Mouse (Mus musculus) layer of hippocampus, postnatal 14 days (tissue): Measurements from ENCODE around the gene Crip2. TPM values are rescaled to one million over a fixed set of nuclear protein-coding genes. Genes with fewer than 3 reads are reported as not detected.
A peak's percentile ranks its signal among the peaks of the same experiment; 100 is the strongest.

Experiments used
- DNase-seq, 2 experiments: peaks; one replicate each; pipeline ENCODE4 v3.0.0; 2021 to 2022; ENCODE audit warnings: low spot score in 2 of 2, mixed read lengths in 1 of 2
- total RNA-seq, 2 experiments: library from RNA; stranded (reverse); gene quantifications; 2 replicates each; pipeline ENCODE4 v1.2.3; 2021

The Crip2 gene
- total RNA-seq, 2 experiments from 2014 or later: 118 TPM

DNA sequence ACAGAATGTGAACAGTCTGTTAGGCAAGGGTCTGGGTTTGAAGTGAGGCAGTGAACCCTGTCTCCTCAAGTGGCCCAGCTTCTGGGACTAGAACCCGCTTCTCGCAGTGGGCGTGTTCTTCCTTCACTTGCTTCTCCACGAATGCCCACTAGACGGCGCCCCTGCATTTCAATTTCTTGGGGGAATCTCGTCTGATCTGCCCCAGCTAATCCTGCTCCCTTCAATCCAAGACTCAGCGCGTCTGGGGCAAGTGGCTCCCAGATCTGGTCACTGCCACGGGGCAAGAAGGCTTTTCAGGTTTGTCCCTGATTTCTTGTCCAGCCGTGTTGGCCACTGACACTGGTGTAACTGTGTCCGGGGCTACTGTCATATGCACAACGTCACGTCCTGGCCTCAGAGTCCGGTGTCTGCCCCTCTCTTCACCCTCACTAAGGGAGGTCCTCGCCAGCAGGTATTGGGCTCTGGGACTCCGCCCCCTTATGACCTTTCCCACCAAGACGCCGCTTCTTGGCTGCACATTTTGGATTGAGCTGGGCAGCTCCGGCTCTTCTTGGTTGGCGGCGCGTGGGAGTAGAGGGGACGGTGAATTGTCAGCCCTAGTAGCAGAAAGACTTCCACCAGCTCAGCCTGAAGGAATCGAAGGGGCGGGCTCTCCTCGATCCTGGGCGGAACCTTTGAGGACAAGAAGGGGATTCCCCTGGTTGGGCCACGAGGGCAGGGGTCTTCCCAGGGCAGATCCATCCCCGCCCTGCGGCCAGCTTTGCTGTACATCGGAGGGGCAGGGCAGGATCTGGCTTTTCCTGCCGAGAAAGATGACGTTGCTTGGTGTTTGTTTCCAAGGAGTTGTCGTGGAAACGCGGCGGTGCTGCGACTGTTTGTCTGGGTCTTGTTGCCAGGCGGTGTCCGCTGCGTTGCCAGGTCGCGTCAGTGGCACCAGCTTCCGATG is 6.3 kb downstream of the Crip2 start, which contains the start of gene Crip1:
Crip1 (plus strand) TSS at position 205 of the 946 bp plus-strand sequence.
- peak; percentile 86 to 87 for DNase-seq

DNA sequence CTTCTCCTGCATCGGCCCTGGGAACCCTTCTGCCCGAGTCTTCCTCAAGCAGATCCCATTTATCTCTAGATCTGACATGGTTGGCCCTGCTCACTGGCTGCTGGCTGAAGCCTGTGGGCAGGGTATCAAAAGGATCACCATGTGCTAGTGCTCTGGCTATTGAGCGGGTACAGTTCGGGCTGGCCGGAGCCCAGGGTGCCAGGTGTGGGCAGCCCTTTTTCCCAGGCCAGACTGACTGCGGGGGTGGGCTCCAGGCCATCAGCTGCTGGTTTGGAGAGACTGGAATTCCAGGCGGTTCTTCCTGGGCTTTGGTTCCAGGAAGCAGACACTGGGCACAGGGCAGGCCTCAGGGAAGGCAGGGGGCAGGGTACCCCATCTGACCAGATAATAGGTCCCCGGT is 7.4 kb downstream of the Crip2 start:
- DNase-seq: peak in 1 of 2 experiments; percentile 47

DNA sequence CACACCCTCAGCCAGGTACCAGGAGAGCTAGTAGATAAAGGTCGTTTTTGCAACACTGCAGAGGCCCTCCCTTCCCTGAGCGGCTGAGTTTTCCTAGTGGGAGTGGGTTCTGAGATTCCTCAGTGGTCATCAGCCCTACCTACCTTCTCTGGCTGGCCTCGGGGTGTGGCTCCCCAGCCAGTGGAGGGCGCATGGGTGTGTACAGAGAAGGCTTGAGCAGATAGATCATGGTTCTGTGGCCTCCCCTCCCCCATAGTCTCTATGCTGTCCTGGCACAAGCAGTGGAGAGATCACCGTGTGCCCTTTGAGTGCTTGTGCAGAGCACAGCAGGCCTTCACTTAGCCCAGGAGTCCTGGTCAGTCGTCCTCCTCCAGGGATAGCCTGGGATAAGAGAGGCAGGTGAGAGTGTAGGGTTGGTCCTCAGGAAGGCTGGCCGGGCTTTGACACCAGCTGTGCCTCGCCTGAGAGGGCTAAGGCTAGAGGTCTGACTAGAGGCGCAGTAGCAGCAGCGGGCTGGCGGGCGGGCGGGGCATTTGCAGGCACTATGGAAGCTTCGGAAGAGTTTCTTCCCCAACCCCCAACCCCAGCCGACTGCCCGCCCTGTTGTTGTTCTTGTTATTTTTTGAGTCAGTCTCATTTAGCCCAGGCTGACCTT is 8.5 kb downstream of the Crip2 start:
- DNase-seq: no peak

DNA sequence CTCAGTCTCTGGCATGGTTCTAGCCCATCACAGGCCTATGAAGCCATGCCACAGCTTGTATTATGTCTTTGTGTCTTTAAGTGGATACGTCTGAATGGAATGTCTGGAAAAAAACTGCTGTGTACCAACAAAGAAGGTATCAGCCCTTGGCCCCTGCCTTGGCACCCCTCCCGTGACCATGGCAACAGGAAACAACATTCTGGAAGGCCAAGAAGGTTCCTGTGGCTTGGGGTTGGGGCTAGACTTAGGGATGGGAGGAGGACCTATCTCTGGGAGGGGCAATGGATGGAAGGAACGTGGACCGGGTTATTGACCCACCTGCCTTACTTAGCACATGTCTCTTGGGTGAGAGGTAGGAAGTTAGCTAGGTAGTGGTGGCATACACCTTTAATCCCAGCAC is 9.3 kb downstream of the Crip2 start:
- DNase-seq: no peak

DNA sequence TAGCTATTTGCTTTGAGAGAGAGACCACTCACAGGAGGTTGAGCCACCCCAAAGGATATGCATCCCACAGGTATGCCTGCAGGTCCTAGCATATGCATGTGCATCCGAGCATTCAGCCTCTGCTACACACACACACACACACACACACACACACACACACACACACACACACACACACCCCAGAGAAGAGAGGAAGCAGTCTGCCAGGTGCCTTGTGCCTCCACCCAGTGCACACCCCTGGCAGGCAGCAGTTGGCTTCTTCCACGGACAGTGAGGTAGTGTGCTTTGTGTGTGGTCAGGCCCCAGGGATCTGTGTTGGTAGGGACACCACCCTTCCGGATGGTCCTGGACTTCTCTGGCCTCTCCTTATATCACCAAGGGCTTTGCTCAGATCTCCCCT is 9.9 kb downstream of the Crip2 start:
- DNase-seq: no peak

- no peak for DNase-seq
These were observed 10.6 kb downstream of the Crip2 start for GRCm38 (mm10) chr12:113150591-113150990.

DNA sequence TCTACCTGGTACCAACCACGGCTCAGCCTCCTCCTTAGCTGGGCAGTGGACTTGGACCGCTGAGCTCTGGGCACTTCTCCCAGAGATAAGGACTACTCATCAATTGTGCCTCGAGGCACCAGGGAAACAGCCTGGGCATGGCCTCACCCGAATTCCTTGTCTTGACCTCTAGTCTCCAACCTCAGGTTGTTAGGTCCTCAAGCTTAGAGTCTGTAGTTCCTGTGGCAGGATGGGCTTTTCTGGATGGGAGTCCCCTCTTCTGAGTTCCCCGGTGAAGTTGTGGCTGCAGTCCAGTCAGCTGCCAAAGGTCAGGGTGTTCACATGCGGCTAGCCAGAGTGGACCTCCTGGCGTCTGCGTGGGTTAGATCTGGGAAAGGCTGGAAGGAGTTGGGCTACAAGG is 11.0 kb downstream of the Crip2 start:
- DNase-seq: no peak

GRCm38 (mm10) chr12:113151661-113152271 is 11.7 kb downstream of the Crip2 start:
- DNase-seq: no peak

DNA sequence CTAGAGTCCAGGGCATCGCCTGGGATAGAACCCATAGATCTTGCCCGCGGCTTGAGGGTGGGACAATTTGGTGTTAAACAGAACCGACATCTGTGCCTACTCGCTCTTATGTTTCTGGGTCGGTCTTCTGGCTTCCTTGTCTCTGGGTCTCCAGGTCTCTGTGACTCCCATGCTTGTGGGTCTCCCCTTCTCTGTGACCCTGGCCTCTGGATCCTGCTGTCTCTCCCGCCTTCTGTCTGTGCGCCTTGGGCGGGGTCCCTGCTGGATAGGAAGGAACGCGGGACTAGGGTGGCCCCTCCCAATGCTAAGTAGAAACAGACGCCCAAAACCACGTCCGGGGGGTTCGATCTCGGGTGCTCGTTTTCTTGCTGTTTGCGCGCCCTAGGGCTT is 12.2 kb downstream of the Crip2 start:
- no peak for DNase-seq

DNA sequence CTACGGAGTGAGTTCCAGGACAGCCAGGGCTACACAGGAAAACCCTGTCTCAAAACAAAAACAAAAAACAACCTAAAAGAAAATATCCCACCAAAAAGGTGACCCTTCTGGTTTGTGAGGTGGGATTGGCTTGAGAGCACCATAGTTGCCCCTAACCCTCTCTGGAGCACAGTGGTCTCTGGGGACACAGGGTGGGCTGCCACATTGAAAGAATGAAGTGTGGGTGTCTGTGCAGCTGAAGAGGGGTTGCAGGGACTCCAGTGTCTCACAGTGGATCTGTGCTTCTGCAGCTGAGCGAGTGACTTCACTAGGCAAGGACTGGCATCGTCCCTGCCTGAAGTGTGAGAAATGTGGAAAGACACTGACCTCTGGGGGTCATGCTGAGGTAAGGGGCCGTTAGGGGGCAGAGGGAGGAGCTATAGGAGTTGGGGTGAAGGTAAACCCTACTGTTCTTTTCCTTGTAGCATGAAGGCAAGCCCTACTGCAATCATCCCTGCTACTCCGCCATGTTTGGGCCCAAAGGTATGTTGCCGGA is 13.0 kb downstream of the Crip2 start:
- DNase-seq: no peak

GRCm38 (mm10) chr12:113153971-113154370 is 13.9 kb downstream of the Crip2 start:
- DNase-seq: no peak

GRCm38 (mm10) chr12:113154747-113155075 is 14.7 kb downstream of the Crip2 start:
- DNase-seq: no peak

DNA sequence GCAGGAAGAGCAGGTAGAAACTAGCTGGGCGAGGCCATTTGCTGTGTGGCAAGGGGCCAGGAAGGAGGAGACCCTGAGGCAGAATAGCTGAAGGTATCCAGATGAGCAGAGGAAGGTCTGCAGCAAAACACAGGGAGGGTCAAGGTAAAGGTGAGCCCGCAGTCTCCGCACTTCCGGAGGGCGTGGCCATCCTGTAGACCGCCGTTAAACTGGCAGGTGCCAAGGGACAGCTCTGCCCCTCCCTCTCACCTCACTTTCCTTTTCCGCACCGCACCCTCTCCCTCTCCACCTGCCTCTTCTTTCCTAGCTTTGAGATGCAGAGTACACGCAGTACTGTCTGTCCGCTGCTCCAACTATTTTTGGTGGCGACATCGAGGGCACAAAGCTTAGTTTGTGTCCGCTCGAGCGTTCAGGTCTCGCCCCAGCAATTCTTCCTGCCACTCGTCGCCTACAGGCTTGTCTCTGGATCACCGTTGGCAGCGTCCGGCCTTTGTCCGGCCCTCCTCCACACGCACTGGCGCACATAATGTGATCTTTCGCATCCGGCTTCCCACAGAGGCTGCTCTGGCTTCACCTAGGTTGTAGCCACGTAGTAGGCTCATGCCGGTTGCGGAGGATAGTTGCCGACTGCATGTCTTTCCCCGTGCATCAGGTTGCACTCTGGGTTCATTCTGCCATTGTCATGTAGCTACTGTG is 15.2 kb downstream of the Crip2 start:
- DNase-seq: no peak

GRCm38 (mm10) chr12:113155887-113156539 is 16.0 kb downstream of the Crip2 start, which contains the start of gene Tedc1:
Tedc1 (plus strand) TSS chr12:113156421.
- DNase-seq: peak; percentile 99

GRCm38 (mm10) chr12:113156540-113156929 is 16.5 kb downstream of the Crip2 start:
- no peak for DNase-seq

GRCm38 (mm10) chr12:113157002-113157401 is 17.0 kb downstream of the Crip2 start:
- DNase-seq: no peak

GRCm38 (mm10) chr12:113157521-113157920 is 17.5 kb downstream of the Crip2 start:
- no peak for DNase-seq

DNA sequence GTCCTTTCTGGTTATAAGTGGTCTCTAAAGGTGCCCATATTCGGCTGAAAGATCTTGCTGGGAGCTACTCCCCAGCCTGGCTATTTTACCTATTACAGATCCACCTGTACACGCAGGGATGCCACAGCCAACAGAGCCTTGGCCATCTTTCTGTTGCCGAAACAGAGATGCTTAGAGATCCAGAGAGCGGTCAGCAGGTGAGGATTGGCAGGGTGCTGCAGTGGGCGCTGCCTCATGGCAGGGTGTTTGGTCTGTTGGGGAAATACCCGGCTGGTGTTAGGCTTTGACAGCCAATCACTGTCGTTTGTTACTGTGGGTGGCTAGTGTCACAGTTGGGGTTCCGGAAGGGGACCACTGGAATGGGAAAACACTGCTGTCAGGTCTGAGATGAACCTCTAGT is 17.9 kb downstream of the Crip2 start:
- no peak for DNase-seq

GRCm38 (mm10) chr12:113163561-113164006 is 23.5 kb downstream of the Crip2 start:
- peak in 1 of 2 experiments; percentile 75 for DNase-seq

DNA sequence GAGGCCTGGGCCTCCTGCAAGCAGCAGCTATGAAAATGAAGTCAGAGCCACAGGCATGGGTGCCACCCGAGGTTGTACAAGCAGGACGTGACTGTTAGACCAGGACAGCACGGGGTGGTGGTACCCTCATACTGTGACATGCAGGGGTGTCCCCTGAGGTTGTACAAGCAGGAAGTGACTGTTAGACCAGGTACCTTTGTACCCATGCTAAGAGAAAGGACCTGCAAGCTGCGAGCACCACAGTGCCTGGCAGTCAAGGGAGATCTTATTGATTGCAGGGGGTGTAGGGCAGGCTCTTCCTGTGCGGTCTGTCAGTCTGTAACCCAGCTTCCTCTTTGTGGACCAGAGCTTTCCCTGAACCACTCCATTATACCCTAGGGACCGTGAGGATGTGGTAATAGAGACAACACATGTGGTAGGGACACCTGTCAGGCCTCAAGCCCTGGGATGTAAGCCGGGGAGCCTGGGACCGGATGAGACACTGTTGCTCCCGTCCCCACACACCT is 28.0 kb downstream of the Crip2 start:
- DNase-seq: no peak
